Mouse (Mus musculus): ENCODE results near the gene Anapc15-ps.
A peak's percentile ranks its signal among the peaks of the same experiment; 100 is the strongest.
"Not testable (repeated sequence)": the region's sequence is repeated elsewhere in the genome, so short reads cannot be mapped to it uniquely, and the experiment has no call there.

Gene Anapc15-ps

GRCm38 (mm10) chr10:95639429-95639828, 33.8 kb downstream of the Anapc15-ps start:
- DNase-seq (ENCODE audit: extremely low read depth, insufficient read length, low spot score) = no peak

GRCm38 (mm10) chr10:95634751-95635150, 38.5 kb downstream of the Anapc15-ps start:
- DNase-seq (ENCODE audit: extremely low read depth, insufficient read length, low spot score) = no peak

- no peak for DNase-seq (ENCODE audit: extremely low read depth, insufficient read length, low spot score)
These were observed 39.0 kb downstream of the Anapc15-ps start for GRCm38 (mm10) chr10:95634261-95634660.

- peak; percentile 35 for DNase-seq (ENCODE audit: extremely low read depth, insufficient read length, low spot score)
These were observed 41.7 kb downstream of the Anapc15-ps start for GRCm38 (mm10) chr10:95631568-95631967.

- peak; percentile 77 for DNase-seq (ENCODE audit: extremely low read depth, insufficient read length, low spot score)
These were observed 42.4 kb downstream of the Anapc15-ps start for GRCm38 (mm10) chr10:95630726-95631345.

GRCm38 (mm10) chr10:95630166-95630565, 43.1 kb downstream of the Anapc15-ps start:
- not testable (repeated sequence) for DNase-seq (ENCODE audit: extremely low read depth, insufficient read length, low spot score)

GRCm38 (mm10) chr10:95628338-95628737, 44.9 kb downstream of the Anapc15-ps start:
- DNase-seq (ENCODE audit: extremely low read depth, insufficient read length, low spot score) = no peak

- DNase-seq (ENCODE audit: extremely low read depth, insufficient read length, low spot score) = peak; percentile 30
These were observed 45.9 kb downstream of the Anapc15-ps start for GRCm38 (mm10) chr10:95627381-95627780.

- DNase-seq (ENCODE audit: extremely low read depth, insufficient read length, low spot score) = no peak
These were observed 48.0 kb downstream of the Anapc15-ps start for GRCm38 (mm10) chr10:95625300-95625699.

GRCm38 (mm10) chr10:95624007-95624406, 49.2 kb downstream of the Anapc15-ps start:
- DNase-seq (ENCODE audit: extremely low read depth, insufficient read length, low spot score) = no peak

GRCm38 (mm10) chr10:95623518-95623905, 49.7 kb downstream of the Anapc15-ps start:
- DNase-seq (ENCODE audit: extremely low read depth, insufficient read length, low spot score) = no peak

Data from 3134 (cell line).